Mouse (Mus musculus) telencephalon, adult 2 months (tissue): ENCODE measurements around the gene Vps37c.
A peak's percentile ranks its signal among the peaks of the same experiment; 100 is the strongest.

Experiments
- DNase-seq: peaks from one replicate; pipeline ENCODE4 v3.0.0-alpha.2; 2011; ENCODE audit warnings: low read depth, low spot score

The Vps37c gene

GRCm38 (mm10) chr19:10740641-10741440, 52.3 kb downstream of the Vps37c start:
- DNase-seq: no peak

- no peak for DNase-seq
These were observed 53.6 kb downstream of the Vps37c start for GRCm38 (mm10) chr19:10742145-10742544.

DNA sequence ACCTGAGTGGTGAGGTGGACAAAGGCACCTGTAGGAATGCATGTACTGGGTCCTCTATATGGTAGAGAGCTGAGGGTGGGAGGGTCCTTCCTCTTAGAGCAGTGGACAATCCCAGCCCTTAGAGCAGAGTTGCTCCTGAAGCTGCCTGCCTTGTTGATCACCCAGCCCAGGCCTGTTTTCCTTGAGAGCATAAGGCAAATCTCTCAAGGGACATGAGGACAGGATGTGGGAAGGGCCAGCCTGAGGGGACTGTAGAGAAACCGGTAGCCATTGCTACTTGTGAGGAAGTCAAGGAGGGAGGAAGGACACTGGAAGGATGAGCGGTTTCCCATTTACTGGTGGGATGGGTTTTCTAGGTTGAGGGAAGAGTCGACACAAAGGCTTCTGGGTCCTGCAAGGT, 54.0 kb downstream of the Vps37c start:
- no peak for DNase-seq

DNA sequence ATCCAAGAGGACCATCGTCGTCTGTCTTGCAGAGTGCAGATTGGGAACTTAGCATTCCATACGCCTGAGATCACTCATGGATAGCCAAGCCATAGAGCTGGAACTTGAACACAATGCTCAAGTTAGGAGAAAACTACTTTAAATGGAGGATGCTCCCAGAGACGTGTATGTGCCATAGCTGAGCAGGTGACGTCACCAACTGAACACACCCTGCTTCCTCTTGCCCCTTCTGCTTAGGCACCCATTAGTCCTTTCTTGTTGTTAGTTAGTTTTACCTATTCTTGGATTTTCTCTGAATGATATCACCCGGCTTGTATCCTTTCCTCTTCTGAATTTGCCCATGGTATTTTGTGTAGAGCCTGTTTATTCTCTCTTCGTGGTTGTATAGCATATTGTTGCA, 58.6 kb downstream of the Vps37c start:
- no peak for DNase-seq

DNA sequence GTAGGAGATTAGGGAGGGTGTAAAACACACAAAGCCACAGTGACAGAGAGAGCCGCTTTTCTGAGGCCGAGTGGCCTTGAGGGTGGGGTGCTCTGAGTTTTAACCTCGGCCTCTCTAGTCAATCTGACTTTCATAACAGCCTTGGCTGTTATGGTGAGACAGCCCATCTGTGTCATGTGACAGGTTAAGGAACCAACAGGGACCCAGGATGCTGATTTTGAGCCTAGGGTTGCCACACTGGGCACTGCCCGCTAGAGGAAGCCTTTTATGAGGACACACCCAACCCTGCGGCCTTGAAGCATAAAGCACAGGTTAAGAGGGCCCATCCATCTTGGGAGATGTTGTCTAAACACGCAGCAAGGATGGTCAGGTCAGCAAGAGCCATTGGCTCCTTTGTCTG, 59.2 kb downstream of the Vps37c start:
- no peak for DNase-seq

DNA sequence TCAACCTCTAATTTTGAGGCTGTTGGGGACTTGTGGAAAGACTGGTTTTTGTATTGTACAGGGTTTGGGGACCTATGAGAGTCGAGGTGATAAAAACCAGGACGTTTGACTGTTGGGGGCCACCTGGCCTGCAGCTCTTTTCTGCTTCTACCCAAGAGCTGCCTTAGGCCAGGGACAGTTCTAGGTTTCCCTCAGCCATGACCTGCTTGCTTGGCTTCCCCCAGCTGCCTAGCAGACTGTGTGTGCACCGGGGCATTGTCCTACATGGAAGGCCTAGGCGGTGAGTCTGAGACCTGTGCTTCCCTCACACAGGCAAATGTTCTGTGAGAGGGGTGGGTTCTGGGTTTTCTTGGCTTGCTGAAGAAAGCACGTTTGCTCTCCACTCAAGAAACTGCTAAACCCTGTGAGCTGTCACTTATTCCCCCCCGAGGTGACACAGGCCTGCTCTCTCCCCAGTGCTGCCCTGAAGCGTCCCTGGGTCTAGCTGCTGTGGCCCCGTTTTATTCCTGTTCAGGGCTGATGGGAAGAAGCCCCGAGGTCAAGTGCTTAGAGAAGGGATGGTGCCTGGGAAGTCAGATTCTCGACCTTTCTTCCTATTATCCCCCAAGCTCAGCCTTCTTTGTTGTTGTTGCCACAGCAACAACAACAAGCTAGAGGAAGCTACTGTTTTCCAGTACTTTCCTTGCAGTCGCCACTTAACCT, 60.0 kb downstream of the Vps37c start:
- DNase-seq: no peak

- no peak for DNase-seq
These were observed 60.8 kb downstream of the Vps37c start for GRCm38 (mm10) chr19:10749295-10749694.

- no peak for DNase-seq
These were observed 61.6 kb downstream of the Vps37c start for GRCm38 (mm10) chr19:10750161-10750560.

- no peak for DNase-seq
These were observed 63.1 kb downstream of the Vps37c start for GRCm38 (mm10) chr19:10751607-10752006.

- no peak for DNase-seq
These were observed 63.6 kb downstream of the Vps37c start for GRCm38 (mm10) chr19:10752106-10752505.

DNA sequence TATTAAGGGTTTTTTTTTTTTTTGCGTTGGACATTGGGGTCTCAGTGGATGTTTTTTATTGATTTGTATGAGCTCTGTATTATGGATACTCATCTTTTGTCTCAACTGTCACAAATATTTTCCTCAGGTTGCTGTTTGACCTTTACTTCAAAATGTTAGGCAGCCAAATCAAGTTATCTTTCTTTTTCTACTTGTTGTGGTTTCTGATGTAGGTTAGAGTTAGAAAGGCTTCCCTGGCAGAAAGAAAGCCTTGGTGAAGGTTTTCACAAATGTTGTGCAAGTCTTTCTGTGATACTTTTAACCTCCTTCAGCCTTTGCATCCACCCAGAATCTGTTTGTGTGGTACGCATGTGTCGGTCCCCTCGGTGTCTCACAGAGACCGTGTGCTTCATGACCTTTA, 64.1 kb downstream of the Vps37c start:
- DNase-seq: no peak

DNA sequence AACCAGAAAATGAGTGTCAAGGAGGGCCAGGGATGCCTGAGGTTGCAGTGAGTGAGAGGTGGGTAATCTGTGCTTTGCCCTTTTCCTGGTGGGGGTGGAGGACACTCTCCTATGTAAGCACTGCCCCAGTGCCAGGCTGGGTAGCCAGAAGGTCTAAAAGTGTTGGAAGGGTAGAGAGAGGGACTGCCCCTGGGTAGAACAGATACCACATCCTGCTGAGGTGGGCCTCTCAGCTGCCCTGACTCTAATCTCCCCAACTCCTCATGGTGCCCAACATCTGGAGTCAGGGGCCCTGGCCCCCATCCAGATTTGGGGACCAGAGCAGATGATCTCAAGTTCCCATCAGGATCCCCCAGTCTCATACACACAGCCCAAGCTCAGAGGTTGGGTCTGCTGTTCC, 68.6 kb downstream of the Vps37c start:
- DNase-seq: no peak

GRCm38 (mm10) chr19:10757526-10757925, 69.0 kb downstream of the Vps37c start:
- no peak for DNase-seq

GRCm38 (mm10) chr19:10758708-10759107, 70.2 kb downstream of the Vps37c start:
- no peak for DNase-seq

DNA sequence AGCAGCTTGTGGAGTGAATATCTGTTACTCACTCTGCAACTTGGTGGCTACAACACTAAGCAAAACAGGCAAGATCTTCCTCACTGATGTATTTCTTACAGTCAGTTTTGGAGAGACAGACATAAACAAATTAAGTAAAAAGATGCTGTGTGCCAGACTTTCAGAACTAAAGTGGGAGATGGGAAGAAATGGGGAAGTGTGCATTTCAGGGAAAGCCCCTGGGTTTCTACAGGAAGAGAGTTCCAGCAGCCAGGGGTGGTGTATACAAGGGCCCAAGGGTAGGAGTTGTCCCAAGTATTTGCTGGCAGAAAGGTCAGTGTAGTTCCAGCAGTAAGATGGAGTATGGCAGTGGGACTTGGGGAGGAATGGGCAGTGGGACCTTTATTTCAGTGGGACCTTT, 71.0 kb downstream of the Vps37c start:
- DNase-seq: no peak

DNA sequence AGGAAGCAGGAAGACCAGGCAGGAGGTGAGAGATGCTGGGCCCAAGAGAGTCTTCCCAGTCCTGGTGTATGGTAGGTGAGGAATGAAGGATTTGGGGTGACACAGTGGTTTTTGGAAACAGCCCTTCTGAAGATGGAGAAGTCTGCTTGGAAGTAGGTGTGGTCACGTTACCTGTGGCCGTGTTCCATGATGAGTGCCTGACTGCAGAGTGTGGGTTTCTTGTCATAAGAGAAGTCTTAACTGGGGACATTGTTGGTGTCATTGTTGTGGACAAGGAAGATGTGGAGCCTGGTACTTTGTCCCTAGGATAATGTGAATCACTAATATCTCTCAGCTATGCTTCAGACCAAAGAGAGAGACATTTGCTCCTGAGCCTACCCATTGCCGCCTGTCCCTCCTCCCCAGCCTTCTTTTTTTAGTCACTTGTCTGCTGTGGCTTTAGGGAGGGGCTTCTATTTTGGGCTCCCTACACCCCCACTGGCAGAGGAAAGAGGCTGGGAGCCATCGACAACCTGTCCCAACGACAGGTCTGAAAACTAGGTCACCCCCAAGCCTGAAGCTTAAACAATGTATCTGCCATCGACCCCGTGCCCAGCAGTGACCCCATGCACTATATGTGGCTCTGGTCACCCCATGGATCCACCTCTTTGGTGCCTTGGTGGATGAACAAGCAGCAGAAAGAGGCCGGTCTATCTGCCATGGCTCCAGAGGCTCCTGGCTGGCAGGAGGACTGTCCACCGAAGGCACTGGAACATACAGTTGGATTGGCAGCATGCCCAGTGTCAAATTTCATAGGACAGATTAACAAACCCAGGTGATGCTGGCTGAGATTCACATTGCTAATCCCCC, 71.7 kb downstream of the Vps37c start:
- DNase-seq: peak; percentile 56

GRCm38 (mm10) chr19:10761794-10762415, 73.4 kb downstream of the Vps37c start:
- no peak for DNase-seq

DNA sequence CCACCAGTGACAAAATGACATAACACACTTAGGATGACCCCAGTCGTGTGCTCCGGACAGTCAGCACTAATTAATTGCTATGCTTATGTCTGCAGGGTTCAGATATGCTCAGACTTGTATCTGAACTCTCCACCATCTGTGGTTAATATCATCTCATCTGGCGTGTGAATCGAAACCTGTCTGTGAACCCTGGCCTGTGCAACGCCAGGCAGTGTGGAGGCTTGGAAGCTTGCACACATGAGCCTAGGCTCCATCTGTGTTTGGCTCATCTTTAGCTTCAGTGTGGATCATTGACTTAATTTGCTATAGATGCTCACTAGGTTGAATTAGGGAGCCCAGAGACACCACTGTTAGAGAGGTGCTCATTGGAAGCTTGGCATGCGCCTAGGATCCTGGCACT, 73.9 kb downstream of the Vps37c start:
- no peak for DNase-seq

- DNase-seq: peak; percentile 51
These were observed 75.0 kb downstream of the Vps37c start for GRCm38 (mm10) chr19:10763381-10764031.
